Mouse (Mus musculus): Measurements from ENCODE around the gene Sigirr. TPM values are rescaled to one million over a fixed set of nuclear protein-coding genes. Genes with fewer than 3 reads are reported as not detected.

Gene Sigirr
- total and polyA plus RNA-seq, 3 experiments, result 8.3 to 17.5 TPM; not detected in 1

DNA sequence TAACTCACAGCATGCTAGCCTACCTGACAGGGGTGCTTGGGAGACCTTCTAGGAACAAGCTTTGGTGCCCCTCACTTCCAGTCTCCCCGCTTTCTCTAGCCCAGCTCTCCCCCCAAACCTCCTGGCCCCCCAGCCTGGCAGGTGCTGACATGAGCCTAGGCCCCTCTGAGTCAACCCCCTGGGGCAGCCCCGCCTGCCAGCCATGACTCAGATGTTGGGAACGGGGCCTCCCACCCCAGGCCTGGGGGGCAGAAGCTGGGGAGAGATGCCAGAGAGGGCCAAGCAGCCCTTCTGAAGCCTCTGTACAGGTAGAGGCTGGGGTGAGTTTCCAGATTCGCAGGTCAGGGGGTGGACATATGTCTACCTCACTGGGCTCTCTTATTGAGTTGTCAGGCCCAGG, 21.5 kb downstream of the Sigirr start:
- H3K79me2 ChIP-seq (ENCODE audit: control insufficient read depth, insufficient read depth, low read length, poor library complexity), result no peaks in the 10 kb centered on the region
- no peaks in the 10 kb centered on the region for H3K9me3 ChIP-seq (replicated peaks; ENCODE audit: insufficient read depth, low read length)
- no peak for TF ChIP-seq NELFE (IDR thresholded peaks at IDR 0.05; ENCODE audit: low read depth, low read length)
- no peak for TF ChIP-seq ZMIZ1 (IDR thresholded peaks at IDR 0.05; ENCODE audit: low read depth, low read length)
- no peak for TF ChIP-seq MAZ (IDR thresholded peaks at IDR 0.05; ENCODE audit: low read depth, low read length)
- no peak for TF ChIP-seq ZKSCAN1 (IDR thresholded peaks at IDR 0.05; ENCODE audit: low read depth, low read length)
- TF ChIP-seq UBTF (IDR thresholded peaks at IDR 0.05; ENCODE audit: borderline replicate concordance, insufficient read depth, low read depth, low read length), result no peak
- TF ChIP-seq BHLHE40 (IDR thresholded peaks at IDR 0.05; ENCODE audit: borderline replicate concordance, low read depth, low read length), result no peak
- TF ChIP-seq KAT2A (conservative IDR thresholded peaks at IDR 0.05; ENCODE audit: low read depth, low read length), result no peak
- no peaks in the 10 kb centered on the region for H3K36me3 ChIP-seq (ENCODE audit: control insufficient read depth in 1 of 2, insufficient read depth in 2 of 2, low read length in 2 of 2)
- no peak for DNase-seq (ENCODE audit: low read depth, low spot score)
- H3K27me3 ChIP-seq (ENCODE audit: control insufficient read depth in 1 of 2, insufficient read depth in 2 of 2, low read length in 2 of 2), result peaks cover 0 to 2% of the 10 kb centered on the region in 2 experiments; a peak in 3 of 4 replicates
- H3K4me1 ChIP-seq (ENCODE audit: control insufficient read depth in 1 of 2, insufficient read depth in 2 of 2, low read length in 2 of 2), result no peaks in the 10 kb centered on the region
- H3K9ac ChIP-seq (ENCODE audit: control insufficient read depth, low read depth, low read length, poor library complexity, severe bottlenecking), result no peak overlapping the region
- H3K4me3 ChIP-seq (ENCODE audit: control insufficient read depth in 1 of 2, insufficient read depth in 1 of 2, low read depth in 2 of 2, low read length in 2 of 2), result no peak overlapping the region
- no peak overlapping the region for H3K27ac ChIP-seq (ENCODE audit: control insufficient read depth, low read depth, low read length)

DNA sequence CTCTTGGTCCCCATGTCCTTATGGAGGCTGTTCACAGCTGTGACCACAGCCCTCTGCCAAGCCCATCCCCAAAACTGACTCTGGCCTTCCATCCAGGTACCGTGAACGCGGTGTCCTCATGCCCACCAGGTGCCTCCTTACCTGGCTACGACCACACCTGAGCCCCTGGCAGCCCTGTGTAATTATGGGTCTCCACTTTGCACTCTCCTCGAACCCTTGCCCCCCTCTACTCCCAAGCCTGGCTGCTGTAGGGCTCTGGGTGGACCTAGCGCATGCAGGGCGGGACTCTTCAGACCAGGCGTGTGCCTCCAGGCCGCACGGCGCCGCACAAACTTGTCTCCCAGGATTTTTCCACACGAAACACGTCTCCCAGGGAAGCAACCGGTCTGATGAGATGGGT, 22.5 kb downstream of the Sigirr start, which contains the start of gene Pkp3:
Gene Pkp3 (plus strand): TSS at position 378 of the 400 bp plus-strand sequence.
- Histone ChIP-seq H3K4me3 (ENCODE audit: control insufficient read depth in 1 of 2, insufficient read depth in 1 of 2, low read depth in 2 of 2, low read length in 2 of 2) (no peak within 1 kb of the TSS), H3K9me3 (replicated peaks; ENCODE audit: insufficient read depth, low read length) (no peaks in the 10 kb centered on the region), H3K36me3 (ENCODE audit: control insufficient read depth in 1 of 2, insufficient read depth in 2 of 2, low read length in 2 of 2) (no peaks in the 10 kb centered on the region), H3K9ac (ENCODE audit: control insufficient read depth, low read depth, low read length, poor library complexity, severe bottlenecking) (no peak within 1 kb of the TSS), H3K27ac (ENCODE audit: control insufficient read depth, low read depth, low read length) (no peak within 1 kb of the TSS), H3K27me3 (ENCODE audit: control insufficient read depth in 1 of 2, insufficient read depth in 2 of 2, low read length in 2 of 2) (peaks cover 0 to 2% of the 10 kb centered on the region in 2 experiments; a peak in 3 of 4 replicates), H3K79me2 (ENCODE audit: control insufficient read depth, insufficient read depth, low read length, poor library complexity) (no peaks in the 10 kb centered on the region), H3K4me1 (ENCODE audit: control insufficient read depth in 1 of 2, insufficient read depth in 2 of 2, low read length in 2 of 2) (no peaks in the 10 kb centered on the region)
- TF ChIP-seq RCOR1 (IDR thresholded peaks at IDR 0.05; ENCODE audit: low read depth, low read length), result no peak
- no peak for TF ChIP-seq E2F4 (IDR thresholded peaks at IDR 0.05; ENCODE audit: borderline replicate concordance, low read depth, low read length)
- TF ChIP-seq POLR2A (IDR thresholded peaks at IDR 0.05; ENCODE audit: control insufficient read depth in 1 of 2, insufficient read depth in 1 of 2, low read depth in 1 of 2, low read length in 2 of 2, poor library complexity in 1 of 2), result no peak
- no peak for TF ChIP-seq MYC (IDR thresholded peaks at IDR 0.05; ENCODE audit: low read depth, low read length)
- TF ChIP-seq KAT2A (conservative IDR thresholded peaks at IDR 0.05; ENCODE audit: low read depth, low read length), result no peak
- no peak for TF ChIP-seq ELF1 (IDR thresholded peaks at IDR 0.05; ENCODE audit: low read depth, low read length)
- TF ChIP-seq TBP (IDR thresholded peaks at IDR 0.05; ENCODE audit: low read depth, low read length), result no peak
- no peak for TF ChIP-seq TCF12 (IDR thresholded peaks at IDR 0.05; ENCODE audit: low read depth, low read length)
- no peak for DNase-seq (ENCODE audit: low read depth, low spot score)

DNA sequence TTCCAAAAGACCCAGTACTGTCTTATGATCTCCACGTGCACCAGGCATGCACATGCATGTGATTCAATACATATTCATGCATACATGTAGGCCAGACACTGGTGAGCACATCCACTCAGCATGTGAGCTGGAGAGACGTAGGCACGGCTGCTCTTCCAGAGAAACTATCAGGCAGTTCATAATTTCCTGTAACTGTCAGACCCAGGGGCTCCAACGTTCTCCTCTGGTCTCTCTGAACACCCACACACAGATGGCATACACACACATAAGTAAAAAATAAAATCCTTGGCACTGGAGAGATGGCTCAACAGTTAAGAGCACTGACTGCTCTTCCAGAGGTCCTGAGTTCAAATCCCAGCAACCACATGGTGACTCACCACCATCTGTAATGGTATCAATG, 26.6 kb downstream of the Sigirr start:
- Histone ChIP-seq H3K27me3 (ENCODE audit: control insufficient read depth in 1 of 2, insufficient read depth in 2 of 2, low read length in 2 of 2) (peaks cover 0 to 2% of the 10 kb centered on the region in 2 experiments; a peak in 2 of 4 replicates), H3K4me1 (ENCODE audit: control insufficient read depth in 1 of 2, insufficient read depth in 2 of 2, low read length in 2 of 2) (no peaks in the 10 kb centered on the region)
- no peak for DNase-seq (ENCODE audit: low read depth, low spot score)

More for the DNA sequence above, 26.6 kb downstream of the Sigirr start:
- no peaks in the 10 kb centered on the region for H3K79me2 ChIP-seq (ENCODE audit: control insufficient read depth, insufficient read depth, low read length, poor library complexity)
- H3K36me3 ChIP-seq (ENCODE audit: control insufficient read depth in 1 of 2, insufficient read depth in 2 of 2, low read length in 2 of 2), result no peaks in the 10 kb centered on the region
- no peak overlapping the region for H3K27ac ChIP-seq (ENCODE audit: control insufficient read depth, low read depth, low read length)
- H3K9ac ChIP-seq (ENCODE audit: control insufficient read depth, low read depth, low read length, poor library complexity, severe bottlenecking), result no peak overlapping the region
- H3K4me3 ChIP-seq (ENCODE audit: control insufficient read depth in 1 of 2, insufficient read depth in 1 of 2, low read depth in 2 of 2, low read length in 2 of 2), result no peak overlapping the region
- TF ChIP-seq MAZ (IDR thresholded peaks at IDR 0.05; ENCODE audit: low read depth, low read length) (no peak), HCFC1 (IDR thresholded peaks at IDR 0.05; ENCODE audit: low read depth, low read length) (no peak), MAFK (IDR thresholded peaks at IDR 0.05; ENCODE audit: borderline replicate concordance, low read depth, low read length) (no peak), TAL1 (IDR thresholded peaks at IDR 0.05; ENCODE audit: low read length) (no peak), SIN3A (IDR thresholded peaks at IDR 0.05; ENCODE audit: low read length) (no peak), USF2 (IDR thresholded peaks at IDR 0.05; ENCODE audit: borderline replicate concordance in 1 of 2, insufficient read depth in 1 of 2, low read depth in 1 of 2, low read length in 2 of 2) (no peak), RAD21 (IDR thresholded peaks at IDR 0.05; ENCODE audit: low read depth, low read length) (no peak), MEF2A (IDR thresholded peaks at IDR 0.05; ENCODE audit: extremely low read depth, insufficient replicate concordance, low read depth, low read length, poor library complexity, severe bottlenecking) (no peak), POLR2A (IDR thresholded peaks at IDR 0.05; ENCODE audit: control insufficient read depth in 1 of 2, insufficient read depth in 1 of 2, low read depth in 1 of 2, low read length in 2 of 2, poor library complexity in 1 of 2) (no peak)
- no peaks in the 10 kb centered on the region for H3K9me3 ChIP-seq (replicated peaks; ENCODE audit: insufficient read depth, low read length)
